Mouse (Mus musculus) megakaryocyte, embryonic 14.5 days (primary cell): ENCODE results near the gene Trim2. TPM values are rescaled to one million over a fixed set of nuclear protein-coding genes. Genes with fewer than 3 reads are reported as not detected.
A peak's percentile ranks its signal among the peaks of the same experiment; 100 is the strongest.

Experiments used
- H3K27me3 ChIP-seq: replicated peaks from 2 replicates; pipeline ENCODE3; 2012; ENCODE audit warnings: inconsistent platforms
- H3K36me3 ChIP-seq: replicated peaks from 2 replicates; pipeline ENCODE3; 2012; ENCODE audit warnings: low read length, inconsistent platforms, mixed read lengths
- H3K4me1 ChIP-seq: 2 replicates; pipeline ENCODE4 v1.6.1; 2012; ENCODE audit warnings: inconsistent platforms
- H3K4me3 ChIP-seq: replicated peaks from 2 replicates; pipeline ENCODE3; 2012; ENCODE audit warnings: moderate library complexity, mild to moderate bottlenecking, inconsistent platforms
- H3K9me3 ChIP-seq: 2 replicates; pipeline ENCODE4 v1.6.1; 2012; ENCODE audit warnings: inconsistent platforms
- FLI1 ChIP-seq: IDR thresholded peaks from 2 replicates; pipeline ENCODE4 v1.6.1; 2012; ENCODE audit warnings: low read length, inconsistent platforms, mixed read lengths
- GATA1 ChIP-seq: IDR thresholded peaks from 3 replicates; pipeline ENCODE4 v1.6.1; 2012; ENCODE audit warnings: mixed read lengths, low read length, inconsistent platforms, borderline replicate concordance
- polyA plus RNA-seq: library from polyadenylated mRNA; stranded (reverse); fragments of >175 nt; gene quantifications from 2 replicates; pipeline ENCODE4 v1.2.3, GENCODE M21; 2012; ENCODE audit warnings: low replicate concordance; ENCODE audit not compliant: insufficient read depth

The Trim2 gene
- polyA plus RNA-seq, 1 experiment: not detected

- Histone ChIP-seq H3K36me3 (no peaks in the 10 kb centered on the region), H3K4me3 (peak overlapping the region; percentile 38), H3K9me3 (no peaks in the 10 kb centered on the region), H3K27me3 (peaks cover 6% of the 10 kb centered on the region), H3K4me1 (peaks cover 32% of the 10 kb centered on the region)
- TF ChIP-seq FLI1 (no peak), GATA1 (no peak)
Measured at GRCm38 (mm10) chr3:84324000-84324399, 17.3 kb upstream of the Trim2 start.

DNA sequence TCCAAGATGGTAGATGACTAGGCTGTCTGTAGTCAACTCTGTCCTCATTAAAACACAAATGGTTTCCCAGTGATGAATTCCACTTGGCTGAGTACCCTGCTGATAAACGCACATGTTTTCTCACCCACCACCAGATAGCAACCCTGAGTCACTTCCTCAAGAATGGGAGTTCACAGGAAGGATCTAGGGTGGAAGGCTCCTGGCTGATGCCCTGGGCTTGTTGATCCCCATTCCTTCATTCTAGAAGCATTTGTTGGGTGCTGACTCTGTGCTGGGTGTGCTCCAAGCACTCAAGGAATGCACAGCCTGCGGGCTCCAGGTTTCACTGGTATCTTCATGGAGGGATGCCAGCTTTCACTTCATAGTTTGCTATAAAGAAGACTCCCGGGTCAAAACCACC lies 12.8 kb upstream of the Trim2 start:
- H3K9me3 ChIP-seq: no peaks in the 10 kb centered on the region
- no peak overlapping the region for H3K4me3 ChIP-seq
- no peak for TF ChIP-seq GATA1
- TF ChIP-seq FLI1: no peak
- H3K27me3 ChIP-seq: peaks cover 14% of the 10 kb centered on the region
- H3K4me1 ChIP-seq: peaks cover 42% of the 10 kb centered on the region
- H3K36me3 ChIP-seq: no peaks in the 10 kb centered on the region

DNA sequence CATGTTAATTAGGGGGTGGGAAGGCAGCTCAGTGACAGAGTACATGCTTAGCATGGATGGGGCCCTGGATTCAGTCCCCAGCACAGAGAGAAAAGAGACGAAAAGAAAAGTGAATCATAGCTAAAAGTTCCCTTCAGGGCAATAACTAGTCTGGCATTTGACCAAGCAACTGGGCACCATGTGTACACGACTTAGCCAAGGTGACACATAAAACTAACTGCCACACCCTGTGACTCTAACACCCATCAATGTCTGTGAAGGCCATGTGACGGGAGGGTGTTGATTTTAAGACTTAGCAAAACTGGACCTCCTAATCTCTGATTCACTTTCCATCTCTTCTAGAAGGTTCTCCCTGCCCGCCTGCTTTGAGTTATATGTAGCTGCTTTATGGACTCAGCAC lies 12.2 kb upstream of the Trim2 start:
- Histone ChIP-seq H3K4me3 (no peak overlapping the region), H3K9me3 (no peaks in the 10 kb centered on the region), H3K36me3 (no peaks in the 10 kb centered on the region), H3K27me3 (peaks cover 14% of the 10 kb centered on the region), H3K4me1 (peaks cover 35% of the 10 kb centered on the region)
- TF ChIP-seq GATA1 (no peak), FLI1 (no peak)

GRCm38 (mm10) chr3:84314651-84315191 lies 8.0 kb upstream of the Trim2 start:
- H3K4me3 ChIP-seq: peak overlapping the region; percentile 81
- H3K9me3 ChIP-seq: 0 out of 2 replicates have a peak, but pooled peaks cover 3% of the 10 kb centered on the region
- H3K36me3 ChIP-seq: no peaks in the 10 kb centered on the region
- TF ChIP-seq GATA1: no peak
- TF ChIP-seq FLI1: no peak
- H3K27me3 ChIP-seq: peaks cover 26% of the 10 kb centered on the region
- H3K4me1 ChIP-seq: peaks cover 37% of the 10 kb centered on the region

GRCm38 (mm10) chr3:84313801-84314541 lies 7.3 kb upstream of the Trim2 start:
- Histone ChIP-seq H3K4me1 (peaks cover 30% of the 10 kb centered on the region), H3K4me3 (no peak overlapping the region), H3K36me3 (no peaks in the 10 kb centered on the region), H3K27me3 (peaks cover 26% of the 10 kb centered on the region), H3K9me3 (0 out of 2 replicates have a peak, but pooled peaks cover 5% of the 10 kb centered on the region)
- TF ChIP-seq FLI1: no peak
- no peak for TF ChIP-seq GATA1

DNA sequence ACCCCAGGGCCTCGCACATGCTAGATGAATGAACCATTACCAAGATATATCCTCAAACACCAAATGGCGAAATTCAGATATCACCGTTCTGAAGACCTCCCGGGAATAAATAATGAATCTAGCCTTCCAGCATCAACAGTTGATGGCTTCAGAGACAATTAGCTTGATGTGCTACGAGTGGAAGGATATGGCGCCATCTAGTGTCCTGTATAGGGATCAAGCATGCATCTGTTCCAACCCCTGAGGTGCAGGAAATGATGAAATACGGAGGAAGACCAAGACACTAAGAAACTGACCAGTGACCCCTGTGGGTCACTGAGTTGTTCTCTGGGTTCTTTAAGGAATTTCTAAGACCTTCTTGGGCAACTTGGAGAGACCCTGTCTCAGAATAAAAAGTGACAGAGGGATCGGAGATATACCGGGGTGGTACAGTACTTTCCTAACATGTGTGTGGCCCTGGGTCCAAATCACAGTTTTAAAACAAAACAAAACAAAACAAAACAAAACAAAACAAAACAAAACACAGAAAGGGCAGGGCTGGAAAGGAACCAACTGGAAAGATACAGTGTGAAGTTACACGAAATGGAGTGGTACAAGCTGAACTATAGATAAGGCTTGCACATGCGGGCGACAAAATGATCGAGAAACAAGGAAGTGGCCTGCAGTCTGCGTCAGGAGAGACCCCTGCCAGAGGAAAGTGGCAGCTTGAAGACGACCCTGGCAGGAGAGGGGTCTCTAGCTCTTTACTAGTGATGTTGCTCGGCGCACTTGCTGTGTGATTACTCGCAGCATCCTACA lies 6.5 kb upstream of the Trim2 start:
- no peak for TF ChIP-seq GATA1
- no peak for TF ChIP-seq FLI1
- H3K36me3 ChIP-seq: no peaks in the 10 kb centered on the region
- peaks cover 23% of the 10 kb centered on the region for H3K4me1 ChIP-seq
- no peak overlapping the region for H3K4me3 ChIP-seq
- peaks cover 9% of the 10 kb centered on the region; the same call in 1 of the 2 replicates for H3K9me3 ChIP-seq
- peaks cover 30% of the 10 kb centered on the region for H3K27me3 ChIP-seq

GRCm38 (mm10) chr3:84312326-84312725 lies 5.6 kb upstream of the Trim2 start:
- H3K27me3 ChIP-seq: peaks cover 38% of the 10 kb centered on the region
- H3K36me3 ChIP-seq: no peaks in the 10 kb centered on the region
- H3K4me1 ChIP-seq: peaks cover 23% of the 10 kb centered on the region
- H3K4me3 ChIP-seq: no peak overlapping the region
- H3K9me3 ChIP-seq: peaks cover 12% of the 10 kb centered on the region; the same call in 1 of the 2 replicates
- no peak for TF ChIP-seq GATA1
- TF ChIP-seq FLI1: no peak

GRCm38 (mm10) chr3:84307516-84307915 lies 839 bp upstream of the Trim2 start:
- peaks cover 76% of the 10 kb centered on the region for H3K27me3 ChIP-seq
- no peaks in the 10 kb centered on the region for H3K36me3 ChIP-seq
- peaks cover 17% of the 10 kb centered on the region for H3K4me1 ChIP-seq
- H3K9me3 ChIP-seq: peaks cover 32% of the 10 kb centered on the region
- H3K4me3 ChIP-seq: no peak overlapping the region
- TF ChIP-seq GATA1 (no peak), FLI1 (no peak)

DNA sequence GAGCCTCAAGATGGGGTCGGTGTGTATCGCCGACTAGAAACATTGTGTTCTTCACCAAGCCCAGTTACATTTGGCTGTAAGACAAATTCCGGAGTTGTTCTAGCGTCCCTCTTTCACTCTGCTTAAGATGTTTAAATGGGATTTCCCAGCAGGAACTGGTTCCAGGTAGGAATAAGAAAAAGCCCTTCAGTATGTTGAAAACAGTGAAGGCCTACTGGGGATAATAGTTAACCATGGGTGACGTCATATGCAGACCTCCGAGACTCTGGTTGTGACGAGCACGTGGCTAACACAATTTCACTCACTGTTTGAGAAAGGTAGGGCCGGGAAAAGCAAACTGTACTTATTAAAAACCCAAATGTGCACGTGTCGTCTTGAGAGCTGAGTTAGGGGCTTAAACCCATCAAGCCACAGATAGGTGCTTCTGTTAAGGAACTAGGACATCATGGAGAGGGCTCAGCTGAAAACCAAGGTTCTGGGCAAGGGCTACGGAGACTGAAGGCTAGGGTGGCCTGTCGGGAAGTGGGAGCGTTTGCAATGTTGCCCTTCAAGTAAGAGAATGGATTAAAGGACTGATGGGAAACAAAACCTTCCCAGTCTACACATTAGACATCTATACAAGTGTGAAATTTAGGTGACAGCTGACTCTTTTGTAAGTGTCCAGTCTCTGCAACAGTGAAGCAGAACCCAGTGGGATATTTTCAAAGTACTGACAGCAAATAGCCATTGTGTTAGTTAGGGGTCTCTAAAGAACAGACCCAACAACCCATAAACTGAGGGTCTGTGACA lies 761 bp downstream of the Trim2 start:
- no peak for TF ChIP-seq FLI1
- no peak for TF ChIP-seq GATA1
- peaks cover 79% of the 10 kb centered on the region for H3K27me3 ChIP-seq

More for the DNA sequence above, 761 bp downstream of the Trim2 start:
- Histone ChIP-seq H3K9me3 (peaks cover 32% of the 10 kb centered on the region), H3K4me3 (no peak overlapping the region), H3K4me1 (peaks cover 17% of the 10 kb centered on the region), H3K36me3 (no peaks in the 10 kb centered on the region)
